Mouse (Mus musculus) macrophage (primary cell): Measurements from ENCODE around the gene Kctd13. TPM values are rescaled to one million over a fixed set of nuclear protein-coding genes. Genes with fewer than 3 reads are reported as not detected.

Experiments used
- H3K27ac ChIP-seq: fragments of 350-480 bp; formaldehyde crosslinking; 2 replicates; pipeline ENCODE4 v1.9.0; 2021
- H3K36me3 ChIP-seq: fragments of 350-480 bp; formaldehyde crosslinking; 2 replicates; pipeline ENCODE4 v1.9.0; 2021; ENCODE audit errors: inconsistent target
- H3K4me3 ChIP-seq: fragments of 350-480 bp; formaldehyde crosslinking; 2 replicates; pipeline ENCODE4 v1.9.0; 2021; ENCODE audit errors: inconsistent target
- H3K79me2 ChIP-seq: fragments of 350-480 bp; formaldehyde crosslinking; 2 replicates; pipeline ENCODE4 v1.9.0; 2021; ENCODE audit errors: inconsistent target
- WGBS: methylation state at CpG from one replicate; pipeline ENCODE4 v1.1.7; 2026; ENCODE audit warnings: inconsistent platforms; ENCODE audit not compliant: missing documents; 5-methylcytosine and 5-hydroxymethylcytosine counted together
- polyA plus RNA-seq: library from polyadenylated mRNA; stranded (reverse); fragments of 250-400 nt; gene quantifications from 3 replicates; pipeline ENCODE4 v1.2.4, GENCODE M21; 2018; ENCODE audit warnings: inconsistent platforms

Gene Kctd13
- polyA plus RNA-seq, 1 experiment from 2014 or later, result 16.2 TPM

DNA sequence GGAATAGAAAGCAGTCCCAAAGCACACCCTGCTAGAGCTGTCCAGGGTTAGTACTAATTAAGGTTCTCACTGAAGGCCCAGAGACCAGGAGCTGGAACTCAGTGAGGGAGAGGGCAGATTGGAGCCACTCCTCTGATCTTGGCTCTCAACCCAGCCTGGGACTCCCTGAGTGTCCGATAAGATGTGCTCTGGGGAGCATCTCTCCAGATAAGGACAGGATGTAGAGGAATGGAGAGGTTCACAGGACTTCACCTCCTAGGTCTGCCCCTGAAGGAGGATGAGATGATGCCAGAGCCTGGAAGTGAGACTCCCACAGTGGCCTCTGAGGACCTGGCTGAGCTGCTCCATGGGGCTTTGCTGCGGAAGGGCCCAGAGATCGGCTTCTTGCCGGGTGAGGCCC, 23.1 kb downstream of the Kctd13 start:
- Histone ChIP-seq H3K79me2 (no peaks in the 10 kb centered on the region), H3K4me3 (no peak overlapping the region), H3K27ac (no peak overlapping the region), H3K36me3 (no peaks in the 10 kb centered on the region)
- 39% methylated on average over 4 of the region's 4 CpGs for WGBS

GRCm38 (mm10) chr7:126952646-126953045, 24.0 kb downstream of the Kctd13 start:
- Histone ChIP-seq H3K36me3 (no peaks in the 10 kb centered on the region), H3K4me3 (no peak overlapping the region), H3K27ac (no peak overlapping the region), H3K79me2 (no peaks in the 10 kb centered on the region)
- 15% methylated on average over 2 of the region's 8 CpGs for WGBS

DNA sequence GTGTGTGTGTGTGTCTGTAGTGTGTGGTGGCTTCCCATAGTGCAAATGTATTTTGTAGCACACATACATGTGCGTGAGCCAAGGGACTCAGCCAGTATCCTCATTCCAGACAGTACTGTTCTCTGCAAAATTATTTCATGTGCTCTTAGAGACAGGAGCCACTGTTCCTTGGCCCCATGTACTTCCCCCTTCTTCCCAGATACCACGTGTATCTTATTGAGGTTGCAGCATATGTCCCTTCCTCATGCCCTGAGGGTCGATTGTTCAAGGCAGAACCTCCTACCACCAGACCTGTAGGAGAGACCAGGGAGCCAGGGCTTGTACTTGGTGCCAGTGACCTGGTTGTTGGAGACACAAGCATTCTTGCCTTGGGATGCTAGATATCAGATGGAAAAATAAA, 26.4 kb downstream of the Kctd13 start:
- Histone ChIP-seq H3K27ac (no peak overlapping the region), H3K4me3 (no peak overlapping the region), H3K79me2 (no peaks in the 10 kb centered on the region), H3K36me3 (no peaks in the 10 kb centered on the region)
- WGBS, result 24% methylated on average over 3 of the region's 3 CpGs

DNA sequence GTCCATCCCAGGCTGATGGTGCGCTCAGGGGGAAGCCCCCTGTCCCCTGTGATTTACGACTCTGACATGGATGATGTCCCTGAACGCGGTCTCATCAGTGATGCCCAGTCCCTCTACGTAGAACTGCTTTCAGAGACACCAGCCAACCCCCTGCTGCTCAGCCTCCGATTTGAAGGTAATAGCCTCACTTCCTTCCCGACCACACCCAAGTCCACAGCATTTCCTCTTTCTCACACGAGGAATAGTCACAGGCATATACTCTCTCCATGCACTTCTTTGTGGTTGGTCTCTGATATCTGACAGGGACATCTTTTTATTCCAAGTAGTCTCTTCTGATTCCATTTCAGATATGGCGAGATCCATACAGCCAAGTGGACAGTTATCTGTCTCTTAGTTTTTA, 31.1 kb downstream of the Kctd13 start:
- H3K79me2 ChIP-seq, result no peaks in the 10 kb centered on the region
- 52% methylated on average over 8 of the region's 9 CpGs for WGBS
- H3K36me3 ChIP-seq, result no peaks in the 10 kb centered on the region
- H3K4me3 ChIP-seq, result no peak overlapping the region
- H3K27ac ChIP-seq, result no peak overlapping the region

- WGBS, result 96% methylated on average over 5 of the region's 5 CpGs
- H3K36me3 ChIP-seq, result no peaks in the 10 kb centered on the region
- no peaks in the 10 kb centered on the region for H3K79me2 ChIP-seq
- no peak overlapping the region for H3K27ac ChIP-seq
- H3K4me3 ChIP-seq, result no peak overlapping the region
These were observed 32.4 kb downstream of the Kctd13 start for GRCm38 (mm10) chr7:126961095-126961494.

- Histone ChIP-seq H3K79me2 (no peaks in the 10 kb centered on the region), H3K27ac (no peak overlapping the region), H3K4me3 (no peak overlapping the region), H3K36me3 (no peaks in the 10 kb centered on the region)
- 97% methylated on average over 4 of the region's 4 CpGs for WGBS
These were observed 33.3 kb downstream of the Kctd13 start for GRCm38 (mm10) chr7:126961965-126962364.

GRCm38 (mm10) chr7:126963548-126964286, 35.0 kb downstream of the Kctd13 start:
- no peak overlapping the region for H3K27ac ChIP-seq

GRCm38 (mm10) chr7:126965568-126965967, 36.9 kb downstream of the Kctd13 start:
- 63% methylated on average over 3 of the region's 3 CpGs for WGBS
- Histone ChIP-seq H3K27ac (no peak overlapping the region), H3K36me3 (no peaks in the 10 kb centered on the region), H3K79me2 (no peaks in the 10 kb centered on the region), H3K4me3 (no peak overlapping the region)

More at GRCm38 (mm10) chr7:126963548-126964286, 35.0 kb downstream of the Kctd13 start:
- Histone ChIP-seq H3K79me2 (no peaks in the 10 kb centered on the region), H3K36me3 (no peaks in the 10 kb centered on the region), H3K4me3 (no peak overlapping the region)
- 38% methylated on average over 19 of the region's 19 CpGs for WGBS

GRCm38 (mm10) chr7:126967361-126967760, 38.7 kb downstream of the Kctd13 start:
- no peaks in the 10 kb centered on the region for H3K36me3 ChIP-seq
- 98% methylated on average over 4 of the region's 6 CpGs for WGBS
- H3K4me3 ChIP-seq, result no peak overlapping the region
- H3K79me2 ChIP-seq, result no peaks in the 10 kb centered on the region
- H3K27ac ChIP-seq, result no peak overlapping the region

- Histone ChIP-seq H3K79me2 (peaks cover 21% of the 10 kb centered on the region), H3K36me3 (peaks cover 23% of the 10 kb centered on the region), H3K27ac (peak overlapping the region; percentile 99), H3K4me3 (peak overlapping the region; percentile 95)
- 2% methylated on average over 8 of the region's 8 CpGs for WGBS
These were observed 46.8 kb downstream of the Kctd13 start for GRCm38 (mm10) chr7:126975493-126975892.

GRCm38 (mm10) chr7:126975893-126975949, 47.0 kb downstream of the Kctd13 start, which contains the start of gene Cdipt:
Gene Cdipt, plus strand, starts transcription at chr7:126975914.
- peak within 1 kb of the TSS; percentile 99 for H3K27ac ChIP-seq
- peaks cover 21% of the 10 kb centered on the region for H3K79me2 ChIP-seq
- no CpG with 5 or more reads among the region's 1 CpGs for whole genome bisulfite sequencing
- peak within 1 kb of the TSS; percentile 95 for H3K4me3 ChIP-seq
- peaks cover 23% of the 10 kb centered on the region for H3K36me3 ChIP-seq

DNA sequence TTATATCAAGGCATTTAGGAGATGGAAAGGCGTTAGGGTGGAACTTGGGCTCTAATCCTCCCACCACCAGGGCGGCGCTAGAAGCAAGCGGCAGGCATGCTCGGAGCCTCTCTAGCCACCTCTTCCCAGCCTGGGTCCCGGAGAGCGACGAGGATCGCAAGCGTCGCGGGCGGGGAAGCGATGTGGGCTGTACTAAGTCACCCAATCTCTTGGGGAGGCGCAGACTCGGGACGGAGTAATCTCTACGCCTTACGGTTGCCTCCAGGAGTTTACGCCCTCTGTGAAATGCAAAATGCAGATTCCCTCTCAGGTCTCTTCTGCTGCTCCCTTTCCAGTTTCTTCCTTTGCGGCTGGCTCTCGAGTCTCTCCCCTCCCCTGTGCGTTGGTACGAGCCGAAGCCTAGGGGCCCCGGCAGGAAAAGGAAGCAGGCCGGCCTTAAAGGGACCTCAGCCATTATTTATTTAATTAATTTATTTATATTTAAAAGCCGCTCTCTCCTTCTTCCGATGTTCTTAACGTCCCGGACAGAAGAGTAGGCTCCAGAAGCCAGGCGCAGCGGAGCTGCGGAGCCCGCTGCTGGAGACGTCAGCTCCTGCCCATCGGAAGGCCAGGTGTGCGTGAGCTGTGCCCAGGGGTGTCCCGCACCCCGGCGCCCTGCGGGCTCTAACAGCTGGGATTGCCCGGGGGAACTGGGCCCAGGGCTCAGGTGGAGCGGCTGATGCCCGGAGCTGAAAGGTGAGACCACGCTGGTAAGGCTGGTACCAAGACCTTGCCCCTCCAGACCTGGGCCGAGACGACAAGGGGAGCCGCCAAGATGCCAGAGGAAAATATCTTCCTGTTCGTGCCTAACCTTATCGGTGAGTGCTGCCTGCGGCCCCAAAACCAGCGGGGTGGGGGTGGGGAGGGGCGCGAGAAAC, 47.5 kb downstream of the Kctd13 start, which contains the start of gene Cdiptos:
Gene Cdiptos (minus strand): TSS at position 149 of the 917 bp plus-strand sequence.
- Histone ChIP-seq H3K27ac (peak within 1 kb of the TSS; percentile 99), H3K36me3 (peaks cover 23% of the 10 kb centered on the region), H3K79me2 (peaks cover 21% of the 10 kb centered on the region), H3K4me3 (peak within 1 kb of the TSS; percentile 95)
- under 1% methylated on average over 51 of the region's 55 CpGs for WGBS

DNA sequence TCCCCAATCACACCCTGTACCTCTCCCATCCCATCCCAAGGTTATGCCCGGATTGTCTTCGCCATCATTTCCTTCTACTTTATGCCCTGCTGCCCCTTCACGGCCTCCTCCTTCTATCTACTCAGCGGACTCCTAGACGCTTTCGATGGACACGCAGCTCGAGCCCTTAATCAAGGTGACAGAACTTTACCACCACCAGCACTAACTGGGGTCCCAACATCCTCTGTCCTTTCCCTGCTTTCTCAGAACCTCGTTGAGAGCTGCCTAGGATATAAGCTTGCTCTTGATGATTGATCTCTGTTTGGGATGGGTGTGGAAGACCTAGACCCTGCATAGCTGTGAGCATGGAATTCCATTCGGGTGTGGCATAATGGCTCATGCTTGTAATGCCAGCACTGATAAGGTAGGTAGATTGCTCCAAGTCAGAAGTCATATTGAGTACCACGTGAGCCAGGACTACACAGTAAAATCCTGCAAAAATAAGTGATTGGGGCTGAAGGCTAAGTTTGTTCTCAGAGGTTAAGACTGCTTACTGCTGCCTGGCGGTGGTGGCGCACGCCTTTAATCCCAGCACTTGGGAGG, 48.3 kb downstream of the Kctd13 start:
- Histone ChIP-seq H3K79me2 (peaks cover 21% of the 10 kb centered on the region), H3K36me3 (peaks cover 23% of the 10 kb centered on the region), H3K4me3 (peak overlapping the region; percentile 95), H3K27ac (peak overlapping the region; percentile 99)
- 9% methylated on average over 11 of the region's 14 CpGs for WGBS

DNA sequence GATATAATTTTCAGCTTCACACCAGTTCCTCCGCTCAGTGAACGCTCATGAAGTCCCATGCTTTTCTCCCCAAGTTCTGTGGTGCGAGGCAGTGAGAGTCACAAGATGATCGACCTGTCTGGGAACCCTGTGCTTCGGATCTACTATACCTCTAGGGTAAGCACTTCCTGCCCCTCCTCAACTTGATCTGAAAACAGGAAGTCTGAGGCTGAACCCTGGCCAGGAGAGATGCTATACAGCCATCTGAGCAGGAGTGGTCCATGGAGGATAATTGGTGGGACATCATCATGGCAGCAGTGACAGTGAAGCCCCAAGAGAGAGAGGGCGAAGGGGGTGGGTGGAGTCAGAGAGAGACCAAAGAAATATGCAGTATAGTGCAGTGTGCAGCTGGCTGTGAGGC, 50.2 kb downstream of the Kctd13 start:
- Histone ChIP-seq H3K27ac (no peak overlapping the region), H3K36me3 (peaks cover 23% of the 10 kb centered on the region), H3K79me2 (peaks cover 21% of the 10 kb centered on the region), H3K4me3 (no peak overlapping the region)
- 79% methylated on average over 6 of the region's 6 CpGs for WGBS

- Histone ChIP-seq H3K79me2 (peaks cover 18% of the 10 kb centered on the region), H3K4me3 (no peak overlapping the region), H3K27ac (no peak overlapping the region), H3K36me3 (peaks cover 31% of the 10 kb centered on the region)
- WGBS, result 95% methylated on average over 2 of the region's 2 CpGs
These were observed 52.9 kb downstream of the Kctd13 start for GRCm38 (mm10) chr7:126981601-126982000.
